In genomic region chr15:59263433-59264328, GRCm38 (mm10) we compare ENCODE assay signal across 9 mouse cellular contexts.
A peak's percentile ranks its signal among the peaks of the same experiment; 100 is the strongest.
DNase-seq lines count a peak whose midpoint lies in the region; ATAC-seq and TF ChIP-seq lines count a peak whose summit lies in the region.
"Had no signal": no experiment of that assay in that cellular context is flagged by ENCODE, and none has a peak within 500 bp of the region (broad histone marks: within the 10 kb centered on the region; RNA-seq: fewer than 3 reads in every experiment).

No protein-coding gene starts in this region.

- TF ChIP-seq CTCF in G1E (IDR thresholded peaks at IDR 0.05; ENCODE audit: low read depth, low read length), result no peak

- H3K4me1 ChIP-seq in G1E (ENCODE audit: insufficient read depth, low read depth, low read length), result peaks cover 7% of the 10 kb centered on the region
- H3K4me1 ChIP-seq: hindbrain, embryonic 15.5 days had no signal

- H3K27me3 ChIP-seq in G1E (ENCODE audit: insufficient read depth, low read length), result peaks cover 32% of the 10 kb centered on the region
- H3K27me3 ChIP-seq: hindbrain, embryonic 15.5 days had no signal

- peak; percentile 80 for ATAC-seq in G1E (ENCODE audit: extremely low read depth, insufficient number of reproducible peaks, low FRiP score, poor library complexity, severe bottlenecking)
- peak; percentile 96 for ATAC-seq in megakaryocyte, adult 5-6 weeks (ENCODE audit: poor library complexity, severe bottlenecking)
- no peak for ATAC-seq in frontal cortex, adult (ENCODE audit: low TSS enrichment)

- no peaks in the 10 kb centered on the region for H3K9me3 ChIP-seq in G1E (replicated peaks)
- H3K9me3 ChIP-seq: hindbrain, embryonic 15.5 days had no signal

- H3K4me3 ChIP-seq in G1E (ENCODE audit: low read depth, low read length), result no peak overlapping the region
- H3K4me3 ChIP-seq: hindbrain, embryonic 15.5 days had no signal

- no peaks in the 10 kb centered on the region for H3K36me3 ChIP-seq in G1E (replicated peaks)
- H3K36me3 ChIP-seq: hindbrain, embryonic 15.5 days had no signal

- DNase-seq in adrenal gland, adult (ENCODE audit: inconsistent age in 2 of 2, low spot score in 1 of 2), result peak; percentile 44 to 83
- DNase-seq in adrenal gland, postnatal 4 days (ENCODE audit: low spot score in 2 of 2), result no peak
- DNase-seq in G1E (ENCODE audit: low spot score), result peak; percentile 24
- peak; percentile 33 to 51 for DNase-seq in gastrocnemius, adult 8-10 months (ENCODE audit: low spot score in 2 of 2)
- DNase-seq in kidney, adult 9 months, result peak; percentile 51
- no peak for DNase-seq in frontal cortex, postnatal 10 days (ENCODE audit: low spot score in 2 of 2)

Comparison
In these comparisons a context has a peak if more than half of its experiments do, and no peak if none do; other contexts are left out.
1. DNase-seq: peak in adrenal gland, adult (2 of 2), G1E (single experiment), gastrocnemius, adult 8-10 months (2 of 2) and kidney, adult 9 months (single experiment); none in adrenal gland, postnatal 4 days (0 of 2) and frontal cortex, postnatal 10 days (0 of 2).